Mouse (Mus musculus): ENCODE measurements at regions not wholly inside any gene's neighbourhood (a gene's known extent, or its start where the extent isn't known, plus 50 kb on each side); places are given as distances from the start of the nearest gene placed in this dataset.

DNA sequence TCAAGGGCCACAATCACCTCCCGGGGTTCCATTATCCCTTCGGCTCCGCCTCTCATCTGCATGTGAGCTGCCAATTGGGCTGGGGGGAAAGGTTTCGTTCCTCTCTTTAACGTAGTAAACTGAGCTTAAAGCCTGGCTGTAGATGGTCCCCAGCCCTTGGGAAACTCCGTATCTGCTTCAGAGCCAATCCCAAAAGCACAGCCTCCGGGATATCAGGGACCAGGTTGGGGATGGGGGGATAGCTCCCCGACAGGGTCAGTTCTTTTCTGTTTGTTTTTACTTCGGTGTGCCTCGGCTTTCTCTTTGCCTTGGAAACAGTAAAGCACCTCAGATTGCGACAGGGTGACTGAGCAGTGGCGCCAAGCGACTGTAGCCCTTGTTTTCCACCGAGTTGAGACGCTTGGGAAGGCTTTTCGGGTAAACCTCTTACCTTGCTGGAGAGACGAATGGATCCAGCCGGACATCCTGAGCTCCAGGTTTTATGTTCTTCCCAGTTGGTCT lies 64.5 kb downstream of the Tfap2c start:
- Histone ChIP-seq H3K36me3 (no peaks in the 10 kb centered on the region), H3K9ac (no peak overlapping the region), H3K27me3 (replicated peaks) (no peaks in the 10 kb centered on the region), H3K27ac (no peak overlapping the region), H3K4me3 (replicated peaks) (peak overlapping the region; percentile 23), H3K4me1 (no peaks in the 10 kb centered on the region), H3K4me2 (peak overlapping the region; percentile 49), H3K9me3 (no peaks in the 10 kb centered on the region)
- 2% methylated on average over 18 of the region's 18 CpGs for WGBS
- ATAC-seq (ENCODE audit: insufficient read depth, low FRiP score, low read depth) = no peak

DNA sequence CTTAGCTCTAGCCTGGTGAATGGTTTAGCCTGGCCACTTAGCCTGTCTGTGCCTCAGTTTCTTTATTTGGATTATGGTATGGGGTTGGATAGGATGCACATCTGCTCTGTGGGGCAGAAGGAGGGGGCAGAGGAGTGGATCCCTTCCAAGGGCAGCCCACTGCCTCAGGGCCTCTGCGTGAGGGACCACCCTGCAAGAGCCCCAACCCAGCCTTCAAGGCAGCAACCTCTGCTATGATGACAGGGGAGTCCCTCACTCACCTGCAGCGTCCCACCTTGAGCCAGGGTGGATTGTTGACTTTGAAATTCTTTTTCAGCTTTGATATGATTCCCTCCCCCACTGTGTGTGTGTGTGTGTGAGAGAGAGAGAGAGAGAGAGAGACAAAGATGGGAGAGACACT lies 65.8 kb downstream of the Tfap2c start:
- Histone ChIP-seq H3K9ac (no peak overlapping the region), H3K9me3 (no peaks in the 10 kb centered on the region), H3K4me2 (no peak overlapping the region), H3K27me3 (replicated peaks) (no peaks in the 10 kb centered on the region), H3K4me1 (no peaks in the 10 kb centered on the region), H3K27ac (no peak overlapping the region), H3K4me3 (replicated peaks) (no peak overlapping the region), H3K36me3 (no peaks in the 10 kb centered on the region)
- no peak for ATAC-seq (ENCODE audit: insufficient read depth, low FRiP score, low read depth)
- 54% methylated on average over 2 of the region's 2 CpGs for WGBS

- WGBS = 43% methylated on average over 4 of the region's 4 CpGs
- ATAC-seq (ENCODE audit: insufficient read depth, low FRiP score, low read depth) = no peak
These were observed 66.2 kb downstream of the Tfap2c start for GRCm38 (mm10) chr2:172615582-172615981.

GRCm38 (mm10) chr2:172619168-172619567 lies 69.8 kb downstream of the Tfap2c start:
- peaks cover 6% of the 10 kb centered on the region; the same call in 1 of the 2 replicates for H3K27me3 ChIP-seq (replicated peaks)
- no peak overlapping the region for H3K4me3 ChIP-seq (replicated peaks)
- H3K4me1 ChIP-seq = no peaks in the 10 kb centered on the region
- no peak overlapping the region for H3K4me2 ChIP-seq
- 80% methylated on average over 7 of the region's 7 CpGs for WGBS
- no peak overlapping the region for H3K27ac ChIP-seq
- H3K36me3 ChIP-seq = no peaks in the 10 kb centered on the region
- H3K9ac ChIP-seq = no peak overlapping the region
- no peaks in the 10 kb centered on the region for H3K9me3 ChIP-seq
- ATAC-seq (ENCODE audit: insufficient read depth, low FRiP score, low read depth) = no peak

More at GRCm38 (mm10) chr2:172615582-172615981, 66.2 kb downstream of the Tfap2c start:
- H3K27ac ChIP-seq = no peak overlapping the region
- no peaks in the 10 kb centered on the region for H3K27me3 ChIP-seq (replicated peaks)
- no peak overlapping the region for H3K4me3 ChIP-seq (replicated peaks)
- no peak overlapping the region for H3K9ac ChIP-seq
- H3K4me2 ChIP-seq = no peak overlapping the region
- H3K4me1 ChIP-seq = no peaks in the 10 kb centered on the region
- H3K36me3 ChIP-seq = no peaks in the 10 kb centered on the region
- H3K9me3 ChIP-seq = no peaks in the 10 kb centered on the region

DNA sequence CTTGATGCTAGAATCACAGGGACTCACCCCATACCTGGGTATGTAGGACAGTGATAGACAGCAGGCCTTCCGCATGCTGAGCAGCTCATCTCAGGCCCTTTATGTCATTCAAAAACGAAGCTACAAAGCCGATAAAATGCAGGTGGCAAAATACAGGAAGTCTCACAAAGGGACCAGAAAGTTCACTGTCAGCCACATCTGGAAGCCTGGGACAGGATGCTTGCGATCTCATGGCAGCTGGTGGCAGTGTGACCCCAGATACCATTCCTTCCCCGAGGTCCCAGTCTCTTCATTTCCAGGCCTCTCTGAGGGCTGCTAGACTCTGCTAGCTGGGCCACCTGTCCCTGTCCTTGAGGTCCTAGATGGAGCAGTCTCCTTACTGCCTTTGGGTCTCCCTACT lies 70.6 kb downstream of the Tfap2c start:
- WGBS = 55% methylated on average over 5 of the region's 5 CpGs
- H3K27me3 ChIP-seq (replicated peaks) = peaks cover 6% of the 10 kb centered on the region; the same call in 1 of the 2 replicates
- H3K36me3 ChIP-seq = no peaks in the 10 kb centered on the region
- H3K9ac ChIP-seq = no peak overlapping the region
- H3K4me3 ChIP-seq (replicated peaks) = no peak overlapping the region
- H3K4me2 ChIP-seq = no peak overlapping the region
- ATAC-seq (ENCODE audit: insufficient read depth, low FRiP score, low read depth) = no peak
- H3K9me3 ChIP-seq = no peaks in the 10 kb centered on the region
- no peaks in the 10 kb centered on the region for H3K4me1 ChIP-seq
- H3K27ac ChIP-seq = no peak overlapping the region

GRCm38 (mm10) chr2:172623707-172624106 lies 74.3 kb downstream of the Tfap2c start:
- WGBS = 15% methylated on average over 14 of the region's 14 CpGs
- H3K27me3 ChIP-seq (replicated peaks) = peaks cover 6% of the 10 kb centered on the region; the same call in 1 of the 2 replicates
- H3K27ac ChIP-seq = no peak overlapping the region
- 0 out of 2 replicates have a peak overlapping the region, but pooled peaks have one; percentile 13 for H3K4me2 ChIP-seq
- H3K4me1 ChIP-seq = no peaks in the 10 kb centered on the region
- H3K36me3 ChIP-seq = no peaks in the 10 kb centered on the region
- H3K9ac ChIP-seq = no peak overlapping the region
- no peak overlapping the region for H3K4me3 ChIP-seq (replicated peaks)
- no peak for ATAC-seq (ENCODE audit: insufficient read depth, low FRiP score, low read depth)
- no peaks in the 10 kb centered on the region for H3K9me3 ChIP-seq

DNA sequence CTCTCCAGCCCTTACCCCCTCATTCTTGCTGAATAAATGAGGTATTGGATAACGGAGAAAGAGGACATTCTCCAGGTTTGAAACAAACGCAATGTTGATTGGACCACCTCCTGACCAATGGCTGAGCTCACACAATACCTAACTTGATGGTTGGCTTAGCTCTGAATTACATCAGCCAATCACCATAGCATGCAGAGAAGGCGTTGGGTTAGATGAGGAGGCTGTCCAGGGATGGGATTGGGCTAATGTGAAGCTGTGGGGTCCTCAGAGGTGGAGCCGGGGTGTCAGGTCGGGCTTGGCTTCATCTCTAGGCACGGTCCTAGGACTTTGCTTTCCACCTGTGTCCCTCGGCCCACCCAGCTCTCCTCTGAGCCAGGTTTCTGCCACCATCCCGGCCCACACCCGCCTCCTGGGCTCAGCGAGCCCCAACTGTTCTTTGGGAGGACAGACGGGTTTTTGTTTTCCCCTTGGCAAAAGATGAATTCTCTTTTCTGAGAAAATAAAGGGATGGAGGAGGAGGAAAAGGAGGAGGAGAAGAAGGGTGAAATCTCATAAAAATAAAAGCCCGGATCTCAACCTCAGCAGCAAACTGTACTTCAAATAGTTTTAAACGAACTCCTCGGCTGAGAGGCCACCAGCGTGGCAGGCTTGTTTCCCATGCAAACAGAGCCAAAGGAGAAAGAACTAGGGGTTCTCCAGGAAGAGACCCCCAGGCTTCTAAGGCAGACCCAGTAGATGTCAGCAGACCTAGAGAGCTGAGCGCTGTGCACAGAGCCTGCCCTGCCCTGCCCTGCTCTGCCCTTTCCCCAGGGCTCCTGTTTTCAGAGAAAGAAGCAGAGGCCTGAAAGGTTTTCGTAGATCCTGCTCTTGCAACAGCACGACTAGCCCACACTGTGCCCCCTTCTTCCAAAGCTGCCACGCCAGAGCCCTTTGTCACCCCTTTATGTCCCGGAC lies 78.2 kb downstream of the Tfap2c start:
- Histone ChIP-seq H3K4me3 (replicated peaks) (no peak overlapping the region), H3K27me3 (replicated peaks) (peaks cover 6% of the 10 kb centered on the region; the same call in 1 of the 2 replicates), H3K9ac (no peak overlapping the region), H3K9me3 (no peaks in the 10 kb centered on the region), H3K4me2 (no peak overlapping the region), H3K36me3 (no peaks in the 10 kb centered on the region), H3K27ac (no peak overlapping the region), H3K4me1 (no peaks in the 10 kb centered on the region)
- WGBS = 73% methylated on average over 20 of the region's 20 CpGs
- no peak for ATAC-seq (ENCODE audit: insufficient read depth, low FRiP score, low read depth)

DNA sequence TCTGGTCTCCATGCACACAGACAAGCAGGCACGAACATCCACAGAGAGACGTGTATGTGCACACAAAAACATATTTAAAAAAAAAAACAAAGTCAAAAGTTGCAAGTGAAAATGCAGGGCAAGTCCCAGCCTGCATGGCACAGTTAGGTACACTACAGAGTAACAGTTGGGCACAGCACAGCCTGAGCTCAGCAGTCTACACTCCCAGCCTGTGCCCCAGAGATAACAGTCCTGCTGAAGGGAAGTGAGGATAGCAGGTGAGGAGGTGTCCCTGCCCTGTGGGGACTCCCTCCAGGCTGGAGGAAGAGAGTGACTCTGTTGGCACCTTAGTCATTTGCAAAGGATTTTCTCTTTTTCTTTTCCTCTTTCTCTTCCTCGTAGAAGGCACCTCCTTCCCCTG lies 80.9 kb downstream of the Tfap2c start:
- Histone ChIP-seq H3K4me1 (no peaks in the 10 kb centered on the region), H3K9ac (no peak overlapping the region), H3K27ac (no peak overlapping the region), H3K9me3 (no peaks in the 10 kb centered on the region), H3K4me3 (replicated peaks) (no peak overlapping the region), H3K4me2 (no peak overlapping the region), H3K27me3 (replicated peaks) (no peaks in the 10 kb centered on the region), H3K36me3 (no peaks in the 10 kb centered on the region)
- no peak for ATAC-seq (ENCODE audit: insufficient read depth, low FRiP score, low read depth)
- WGBS = 49% methylated on average over 3 of the region's 3 CpGs

- ATAC-seq (ENCODE audit: insufficient read depth, low FRiP score, low read depth) = no peak
- Histone ChIP-seq H3K4me3 (replicated peaks) (no peak overlapping the region), H3K27me3 (replicated peaks) (no peaks in the 10 kb centered on the region), H3K9ac (no peak overlapping the region), H3K4me2 (no peak overlapping the region), H3K36me3 (no peaks in the 10 kb centered on the region), H3K4me1 (no peaks in the 10 kb centered on the region), H3K9me3 (no peaks in the 10 kb centered on the region), H3K27ac (no peak overlapping the region)
- WGBS = 64% methylated on average over 11 of the region's 11 CpGs
These were observed 93.2 kb downstream of the Tfap2c start for GRCm38 (mm10) chr2:172642616-172643015.

DNA sequence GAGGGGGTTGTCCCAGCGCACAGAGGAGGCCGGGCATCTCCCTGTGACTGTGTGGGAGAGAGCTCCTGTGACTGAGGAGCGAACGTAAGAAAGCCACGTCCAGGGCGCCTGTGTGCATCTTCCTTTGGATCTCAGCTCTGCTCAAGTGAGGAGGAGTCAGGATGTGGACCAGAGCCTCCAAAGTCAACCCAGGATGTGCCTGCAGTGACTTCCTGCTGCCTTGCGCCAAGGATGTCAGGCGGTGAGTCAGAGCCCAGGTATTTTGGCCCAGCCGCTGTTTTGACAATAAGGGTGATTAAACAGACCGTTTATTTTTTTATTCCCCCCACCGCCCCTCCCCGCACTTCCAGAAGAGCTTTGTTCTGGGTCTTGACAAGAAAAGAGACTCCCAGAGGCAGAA lies 94.5 kb downstream of the Tfap2c start:
- WGBS = 15% methylated on average over 12 of the region's 12 CpGs
- no peaks in the 10 kb centered on the region for H3K9me3 ChIP-seq
- no peaks in the 10 kb centered on the region for H3K4me1 ChIP-seq

GRCm38 (mm10) chr2:172644451-172644850 lies 95.1 kb downstream of the Tfap2c start:
- Histone ChIP-seq H3K9me3 (no peaks in the 10 kb centered on the region), H3K9ac (no peak overlapping the region), H3K4me3 (replicated peaks) (no peak overlapping the region), H3K27ac (no peak overlapping the region), H3K4me2 (no peak overlapping the region), H3K4me1 (no peaks in the 10 kb centered on the region), H3K27me3 (replicated peaks) (no peaks in the 10 kb centered on the region), H3K36me3 (no peaks in the 10 kb centered on the region)
- peak; percentile 18; the same call in 1 of the 2 replicates for ATAC-seq (ENCODE audit: insufficient read depth, low FRiP score, low read depth)
- WGBS = 30% methylated on average over 6 of the region's 6 CpGs

More for the DNA sequence above, 94.5 kb downstream of the Tfap2c start:
- no peak for ATAC-seq (ENCODE audit: insufficient read depth, low FRiP score, low read depth)
- no peak overlapping the region for H3K9ac ChIP-seq
- no peaks in the 10 kb centered on the region for H3K27me3 ChIP-seq (replicated peaks)
- no peak overlapping the region for H3K4me3 ChIP-seq (replicated peaks)
- no peaks in the 10 kb centered on the region for H3K36me3 ChIP-seq
- H3K4me2 ChIP-seq = no peak overlapping the region
- H3K27ac ChIP-seq = no peak overlapping the region

- Histone ChIP-seq H3K9me3 (no peaks in the 10 kb centered on the region), H3K4me3 (replicated peaks) (no peak overlapping the region), H3K4me1 (no peaks in the 10 kb centered on the region), H3K36me3 (no peaks in the 10 kb centered on the region), H3K27ac (no peak overlapping the region), H3K9ac (no peak overlapping the region), H3K4me2 (no peak overlapping the region), H3K27me3 (replicated peaks) (no peaks in the 10 kb centered on the region)
- no peak for ATAC-seq (ENCODE audit: insufficient read depth, low FRiP score, low read depth)
- 60% methylated on average over 11 of the region's 11 CpGs for WGBS
These were observed 98.7 kb downstream of the Tfap2c start for GRCm38 (mm10) chr2:172648072-172648471.
